Mouse (Mus musculus) central nervous system, embryonic 11.5 days (tissue): ENCODE results near the gene Pygl. TPM values are rescaled to one million over a fixed set of nuclear protein-coding genes. Genes with fewer than 3 reads are reported as not detected.

Source experiments
- polyA plus RNA-seq: library from polyadenylated mRNA; depleted of rRNA; stranded (reverse); fragments of >200 nt; gene quantifications from 2 replicates; pipeline ENCODE4 v1.2.3, GENCODE M21; 2012; rRNA removed

Gene Pygl
- 6.5 and 7.4 TPM in 2 replicates for polyA plus RNA-seq

GRCm38 (mm10) chr12:70231294-70231693, at the start of gene Pygl:
Pygl (minus strand) TSS chr12:70231488.

GRCm38 (mm10) chr12:70153842-70154241, 77.4 kb downstream of the Pygl start, which contains the start of gene Abhd12b:
Abhd12b (plus strand) TSS chr12:70154142.

Other genes starting within 250 kb of the Pygl start
- 38.1 and 54.5 TPM in 2 replicates for gene Sav1, start 244.5 kb downstream of the Pygl start, polyA plus RNA-seq
- gene Nin, start 117.8 kb downstream of the Pygl start, polyA plus RNA-seq, result 17.8 and 22.6 TPM in 2 replicates
- gene Abhd12b, start 77.3 kb downstream of the Pygl start, polyA plus RNA-seq, result 0.07 and 0.09 TPM in 2 replicates
- 16.4 and 18.6 TPM in 2 replicates for gene Trim9, start 116.1 kb upstream of the Pygl start, polyA plus RNA-seq
- gene Tmx1, start 221.6 kb upstream of the Pygl start, polyA plus RNA-seq, result 41.8 and 52.2 TPM in 2 replicates